Mouse (Mus musculus) thymus, postnatal 25 days (tissue): ENCODE data around the gene Atp5d.
A peak's percentile ranks its signal among the peaks of the same experiment; 100 is the strongest.

Experiments used
- DNase-seq: peaks from one replicate; pipeline ENCODE4 v3.0.0; 2022

Gene Atp5d

GRCm38 (mm10) chr10:80169070-80169469 lies 30.6 kb downstream of the Atp5d start:
- DNase-seq: no peak

DNA sequence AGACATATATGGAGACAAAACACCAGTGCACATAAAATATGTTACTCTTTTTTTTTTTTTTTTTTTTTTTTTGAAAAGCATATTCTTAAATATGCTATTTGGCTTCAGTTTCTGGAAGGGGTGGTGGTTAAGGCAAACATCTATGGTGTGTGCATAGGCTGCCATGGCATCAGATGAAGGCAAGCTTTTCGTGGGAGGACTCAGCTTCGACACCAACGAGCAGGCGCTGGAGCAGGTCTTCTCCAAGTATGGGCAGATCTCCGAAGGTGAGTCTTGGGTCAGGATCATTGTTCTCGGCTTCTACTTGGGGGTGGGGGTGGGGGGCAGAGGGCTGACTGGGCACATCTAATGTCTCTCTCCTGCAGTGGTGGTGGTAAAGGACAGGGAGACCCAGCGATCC lies 31.2 kb downstream of the Atp5d start:
- no peak for DNase-seq

- no peak for DNase-seq
These were observed 31.6 kb downstream of the Atp5d start for GRCm38 (mm10) chr10:80170052-80170451.

DNA sequence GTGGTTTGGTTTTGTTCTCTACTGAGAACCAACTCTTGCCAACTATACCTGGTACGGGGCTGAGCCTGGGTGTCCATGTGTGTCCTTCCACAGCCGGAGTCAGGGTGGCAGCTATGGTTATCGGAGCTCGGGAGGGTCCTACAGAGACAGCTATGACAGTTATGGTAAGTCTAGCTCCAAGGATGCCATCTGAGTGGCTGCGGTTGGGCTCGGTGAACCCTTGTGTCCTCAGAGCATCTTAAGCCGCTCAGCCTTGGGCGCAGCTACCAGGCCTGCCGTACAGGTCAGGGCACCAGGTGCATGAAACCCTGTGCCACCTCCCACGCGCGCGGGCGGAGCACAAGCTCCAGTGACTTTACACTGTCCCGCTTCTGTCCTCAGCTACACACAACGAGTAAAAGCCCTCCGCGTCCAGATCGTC lies 32.2 kb downstream of the Atp5d start:
- no peak for DNase-seq

DNA sequence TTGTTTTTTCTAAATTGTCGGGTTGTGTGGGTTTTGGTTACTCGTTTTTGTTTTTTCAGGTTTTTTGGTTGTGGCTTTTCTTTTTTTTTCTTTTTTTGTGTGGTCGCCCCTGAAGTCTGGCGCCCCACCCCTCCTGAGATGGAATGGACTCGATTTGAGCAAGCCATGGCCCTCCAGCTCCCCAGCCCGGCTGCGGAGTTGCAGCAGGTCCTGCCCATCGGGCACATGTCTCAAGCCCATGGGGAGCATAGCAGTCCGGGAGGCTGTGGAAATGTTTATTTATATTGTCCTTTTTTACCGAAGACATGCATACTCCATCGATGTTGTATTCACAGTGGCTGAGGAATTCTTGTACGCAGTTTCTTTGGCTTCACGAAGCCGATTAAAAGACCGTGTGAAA lies 32.8 kb downstream of the Atp5d start:
- no peak for DNase-seq

DNA sequence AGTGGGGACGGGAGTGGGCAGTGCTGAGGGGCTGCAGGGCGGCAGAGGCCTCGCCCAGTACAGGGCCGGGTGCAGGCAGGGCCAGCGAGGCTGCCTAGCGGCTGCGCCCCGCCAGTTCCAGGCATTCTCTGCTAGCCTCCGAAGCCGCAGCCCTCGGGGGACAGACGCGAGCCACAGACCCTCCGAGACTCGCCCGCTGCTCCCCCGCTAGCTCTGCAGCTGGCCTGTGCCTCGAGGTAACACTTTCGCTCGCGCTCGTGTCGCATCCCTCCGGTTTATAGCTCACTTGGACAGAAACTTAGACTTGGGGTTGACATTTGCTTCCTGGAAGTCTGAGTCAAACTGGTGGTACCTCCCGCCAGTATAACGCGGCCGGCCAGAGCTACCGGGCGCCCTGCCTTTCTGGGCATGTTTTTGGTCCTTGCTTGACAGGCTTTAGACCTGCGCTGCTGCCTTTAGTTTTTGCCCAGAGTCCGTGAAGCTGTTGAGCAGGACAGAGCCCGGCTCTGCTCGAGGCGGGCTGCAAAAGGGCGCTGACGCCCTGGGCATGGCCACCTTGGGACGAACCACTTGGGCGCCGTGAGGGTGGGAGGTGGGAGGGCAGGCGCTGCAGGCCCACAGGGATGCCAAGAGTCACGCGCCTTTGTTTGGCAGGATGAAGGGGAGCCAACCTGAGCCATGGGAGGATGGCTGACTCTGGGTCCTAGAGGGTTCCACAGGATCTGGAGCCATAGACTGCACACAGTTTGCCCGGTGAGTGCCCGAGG lies 33.5 kb downstream of the Atp5d start:
- no peak for DNase-seq

- peak; percentile 90 for DNase-seq
These were observed 34.3 kb downstream of the Atp5d start, which contains the start of gene 1600002K03Rik for GRCm38 (mm10) chr10:80172527-80173292. TSS of gene 1600002K03Rik (plus strand) at chr10:80172944.

- no peak for DNase-seq
These were observed 34.9 kb downstream of the Atp5d start for GRCm38 (mm10) chr10:80173358-80173757.

- DNase-seq: no peak
These were observed 35.7 kb downstream of the Atp5d start for GRCm38 (mm10) chr10:80173955-80174640.

DNA sequence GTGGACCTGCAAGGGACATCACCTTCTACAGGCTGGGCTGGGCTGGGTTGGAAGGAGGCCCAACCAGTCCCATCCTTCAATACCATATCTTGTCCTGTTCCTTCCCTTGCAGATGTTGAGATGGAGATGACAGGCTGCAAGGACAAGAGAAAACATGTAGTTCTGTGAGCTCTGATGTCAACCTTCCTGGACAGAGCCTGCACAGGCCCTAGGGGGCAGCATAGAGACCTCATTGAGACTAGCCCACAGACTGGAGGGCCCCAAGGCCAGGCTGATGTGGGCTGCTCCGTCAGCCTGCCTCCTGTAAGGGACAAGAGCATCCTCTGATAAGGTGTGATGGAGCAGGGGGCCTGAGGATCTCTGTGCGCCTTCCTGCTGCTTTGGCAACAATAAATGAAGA lies 36.3 kb downstream of the Atp5d start:
- peak; percentile 53 for DNase-seq

DNA sequence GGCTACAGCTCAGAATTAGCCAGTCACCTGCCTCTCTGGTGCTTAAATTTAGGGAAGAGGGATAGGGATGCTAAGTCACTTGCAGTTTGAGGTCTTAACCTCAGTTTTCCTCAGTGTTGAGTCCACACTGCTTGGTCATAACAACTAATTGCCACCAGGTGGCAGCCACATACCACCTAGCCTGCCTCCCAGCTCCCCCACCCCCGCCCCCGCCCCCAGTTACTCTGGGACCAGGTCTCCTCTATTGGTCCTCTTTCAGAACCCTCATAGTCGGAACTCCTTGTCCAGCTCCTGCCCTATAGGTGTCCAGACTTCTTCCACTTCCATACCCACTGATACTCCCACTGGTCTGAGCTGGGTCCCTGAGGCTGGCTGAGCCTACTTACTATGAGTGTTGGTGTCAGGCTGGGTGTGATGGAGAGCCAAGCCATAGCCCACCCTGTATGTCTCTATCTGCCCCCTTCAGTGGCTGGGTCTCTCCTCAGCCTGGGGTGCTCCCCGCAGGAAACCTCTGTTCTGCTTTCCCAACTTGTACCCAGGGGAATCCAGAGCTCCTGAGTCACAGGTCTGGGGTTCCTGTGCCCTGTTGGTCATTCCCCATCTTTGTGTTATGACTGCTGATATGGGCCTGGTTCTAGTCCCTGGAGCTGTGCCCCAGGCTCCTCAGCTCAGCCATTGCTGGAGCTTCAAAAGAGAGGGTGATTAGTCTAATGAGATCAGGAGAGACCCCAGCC lies 37.3 kb downstream of the Atp5d start:
- peak; percentile 48 for DNase-seq

GRCm38 (mm10) chr10:80176270-80176834 lies 37.9 kb downstream of the Atp5d start:
- DNase-seq: no peak

DNA sequence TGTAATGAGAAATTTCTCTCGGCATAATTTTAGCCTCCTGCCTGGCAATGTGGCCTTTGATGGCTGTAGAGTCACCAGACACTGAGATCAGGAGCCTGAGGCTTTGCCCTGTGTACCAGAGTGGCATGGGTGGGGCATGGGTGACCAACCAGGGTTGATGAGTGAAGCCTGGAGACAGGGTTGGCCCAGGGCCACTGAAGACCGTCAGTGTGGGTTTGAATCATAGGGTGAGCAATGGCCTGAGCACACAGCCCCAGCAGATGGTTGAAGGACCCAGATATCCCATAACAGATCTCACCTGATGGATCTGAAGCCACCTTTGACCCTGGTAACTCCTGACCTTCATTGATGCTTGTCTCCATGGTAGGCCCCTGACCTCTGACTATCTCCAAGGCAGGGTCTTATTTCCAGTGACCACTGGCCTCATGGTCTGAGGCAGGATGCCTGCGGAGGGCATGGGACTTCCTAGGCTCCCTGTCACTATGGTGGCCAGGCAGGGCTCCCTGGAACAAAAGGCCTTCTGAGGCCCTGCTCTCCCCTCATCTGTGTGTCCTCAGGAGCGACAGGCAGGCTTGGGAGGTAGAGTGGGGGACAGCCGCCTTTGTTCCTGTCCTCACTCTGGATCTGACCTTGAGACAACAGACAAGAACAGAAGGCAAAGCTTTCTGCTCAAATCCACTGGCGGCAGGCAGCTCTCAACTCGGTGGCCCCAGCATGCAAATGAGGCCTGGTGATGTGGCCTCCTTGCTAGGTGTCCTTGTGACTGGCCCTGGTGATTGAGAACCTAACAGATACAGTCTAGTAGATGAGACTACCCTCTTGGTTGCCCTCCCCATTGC lies 39.2 kb downstream of the Atp5d start:
- DNase-seq: no peak

GRCm38 (mm10) chr10:80179068-80180051 lies 40.9 kb downstream of the Atp5d start, which contains the start of gene Efna2:
TSS of gene Efna2 (plus strand) at chr10:80179482.
- peak; percentile 44 for DNase-seq

DNA sequence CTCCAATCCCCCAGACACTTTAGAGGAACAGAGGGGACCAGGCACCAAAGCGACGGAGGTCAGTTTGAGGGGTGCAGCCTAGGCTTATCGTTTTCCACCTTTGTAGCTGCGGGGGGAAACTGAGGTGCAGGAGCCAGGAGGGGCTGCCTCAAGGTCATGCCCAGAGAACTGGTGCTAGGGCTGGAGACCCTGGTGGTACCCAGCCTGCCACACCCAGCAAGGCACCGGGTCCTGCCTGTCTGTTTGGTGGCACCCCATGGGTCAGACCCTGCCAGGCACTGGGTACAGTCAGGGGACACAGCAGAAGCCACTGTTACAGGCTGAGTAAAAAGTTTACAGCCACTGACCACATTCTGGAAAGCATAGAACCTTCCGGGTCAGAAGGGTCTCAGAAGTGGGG lies 41.9 kb downstream of the Atp5d start:
- DNase-seq: no peak

GRCm38 (mm10) chr10:80180823-80181222 lies 42.4 kb downstream of the Atp5d start:
- DNase-seq: no peak

GRCm38 (mm10) chr10:80182547-80182946 lies 44.1 kb downstream of the Atp5d start:
- no peak for DNase-seq

- DNase-seq: no peak
These were observed 48.2 kb downstream of the Atp5d start for GRCm38 (mm10) chr10:80186649-80187048.

- DNase-seq: no peak
These were observed 49.3 kb downstream of the Atp5d start for GRCm38 (mm10) chr10:80187739-80188138.

DNA sequence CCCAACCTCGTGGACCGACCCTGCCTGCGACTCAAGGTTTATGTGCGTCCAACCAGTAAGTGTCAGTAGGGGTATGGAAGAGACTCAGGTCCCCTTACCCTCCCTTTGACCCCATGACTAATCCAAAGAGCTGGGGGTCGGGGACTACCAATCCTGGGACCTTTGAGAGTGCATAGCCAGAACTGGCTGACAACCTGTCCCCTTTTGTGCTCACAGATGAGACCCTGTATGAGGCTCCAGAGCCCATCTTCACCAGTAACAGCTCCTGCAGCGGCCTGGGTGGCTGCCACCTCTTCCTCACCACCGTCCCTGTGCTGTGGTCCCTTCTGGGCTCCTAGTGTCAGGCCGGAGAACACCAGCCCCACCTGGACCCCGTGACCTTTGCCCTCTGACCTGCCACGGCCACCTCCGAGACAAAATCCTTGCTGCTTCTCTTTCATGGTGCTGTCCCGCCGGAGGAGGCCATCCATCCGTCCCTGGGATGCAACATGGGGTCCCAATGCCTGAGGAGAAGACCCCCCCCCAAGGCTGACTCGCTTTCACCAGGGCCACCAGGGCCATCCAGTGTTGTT lies 50.1 kb downstream of the Atp5d start:
- DNase-seq: no peak
